Mouse (Mus musculus) inflammation-experienced regulatory T-cells, adult 16 weeks (primary cell): ENCODE data around the gene Vmn1r84. TPM values are rescaled to one million over a fixed set of nuclear protein-coding genes. Genes with fewer than 3 reads are reported as not detected.

Experiments
- polyA plus RNA-seq: library from polyadenylated mRNA; unstranded; fragments of 100-300 nt; shearing (Covaris generic); gene quantifications from one replicate; pipeline ENCODE4 v1.2.1, GENCODE M21; 2017

Vmn1r84 gene
- not detected for polyA plus RNA-seq

GRCm38 (mm10) chr7:12369173-12369572 is at the start of gene Vmn1r84:
Gene Vmn1r84 (minus strand): TSS chr7:12369273.

DNA sequence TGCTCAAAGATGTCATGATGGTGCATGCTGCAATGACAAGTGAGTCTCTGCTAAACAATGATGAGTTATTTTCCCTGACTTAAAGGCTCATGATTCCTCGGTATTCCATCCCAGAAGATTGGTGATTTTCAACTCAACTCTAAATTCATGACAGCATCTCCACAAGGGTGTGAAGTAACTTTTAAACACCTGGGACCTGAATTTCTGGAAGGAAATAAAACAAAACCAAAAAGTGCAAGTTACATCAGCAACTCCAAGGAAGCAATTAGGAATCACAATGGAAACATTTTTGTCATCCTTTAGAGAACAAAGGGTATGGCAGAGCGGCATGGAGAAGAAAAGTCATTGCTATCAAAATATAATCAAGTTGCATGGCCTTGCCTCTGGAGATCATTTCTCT is 39.7 kb downstream of the Vmn1r84 start, which contains the start of gene Vmn1r83:
Gene Vmn1r83, minus strand, starts transcription at position 101 of the 400 bp plus-strand sequence.

Other genes with a start within 250 kb of the Vmn1r84 start
- gene Vmn1r78, start 219.0 kb downstream of the Vmn1r84 start, polyA plus RNA-seq: 0.22 TPM
- gene Vmn1r79, start 198.0 kb downstream of the Vmn1r84 start, polyA plus RNA-seq: not detected
- gene Vmn1r80, start 180.0 kb downstream of the Vmn1r84 start, polyA plus RNA-seq: not detected
- gene Vmn1r81, start 101.0 kb downstream of the Vmn1r84 start, polyA plus RNA-seq: 0.02 TPM
- gene Vmn1r82, start 68.8 kb downstream of the Vmn1r84 start, polyA plus RNA-seq: not detected
- gene Vmn1r83, start 39.8 kb downstream of the Vmn1r84 start, polyA plus RNA-seq: not detected
- 4.8 TPM for gene Zfp551, start 53.5 kb upstream of the Vmn1r84 start, polyA plus RNA-seq
- 13.3 TPM for gene Zfp606, start 109.0 kb upstream of the Vmn1r84 start, polyA plus RNA-seq
- not detected for gene 2900092C05Rik, start 143.2 kb upstream of the Vmn1r84 start, polyA plus RNA-seq
- gene Vmn2r53, start 239.5 kb upstream of the Vmn1r84 start, polyA plus RNA-seq: 0.01 TPM